Mouse (Mus musculus) neural tube, embryonic 11.5 days (tissue): Measurements from ENCODE around the gene Prkcz. TPM values are rescaled to one million over a fixed set of nuclear protein-coding genes. Genes with fewer than 3 reads are reported as not detected.

Experiments used
- ATAC-seq: fragments of 200-750 bp; cut with Nextera tagmentation; 2 replicates; pipeline ENCODE4 v1.8.0; 2017; ENCODE audit warnings: moderate number of reproducible peaks, mild to moderate bottlenecking, moderate TSS enrichment, moderate library complexity; ENCODE audit not compliant: insufficient read depth, low FRiP score, low TSS enrichment
- DNase-seq: peaks from one replicate; pipeline ENCODE4 v3.0.0-alpha.2; 2015; ENCODE audit warnings: low spot score
- H3K27ac ChIP-seq: fragments of 300-500 bp; sonication (generic); 2 replicates; pipeline ENCODE4 v1.5.1; 2014; ENCODE audit warnings: low read depth, mild to moderate bottlenecking, low read length
- H3K27me3 ChIP-seq: fragments of 300-500 bp; sonication (generic); 2 replicates; pipeline ENCODE4 v1.6.1; 2014; ENCODE audit warnings: mild to moderate bottlenecking, low read length, mixed read lengths; ENCODE audit not compliant: control insufficient read depth, insufficient read depth
- H3K36me3 ChIP-seq: fragments of 300-500 bp; sonication (generic); 2 replicates; pipeline ENCODE4 v1.6.1; 2014; ENCODE audit warnings: mild to moderate bottlenecking, low read length, moderate library complexity, mixed read lengths; ENCODE audit not compliant: control insufficient read depth, insufficient read depth
- H3K4me1 ChIP-seq: fragments of 300-500 bp; sonication (generic); 2 replicates; pipeline ENCODE4 v1.6.1; 2014; ENCODE audit warnings: low read length, mixed read lengths; ENCODE audit not compliant: control insufficient read depth, insufficient read depth
- H3K4me2 ChIP-seq: fragments of 300-500 bp; sonication (generic); 2 replicates; pipeline ENCODE4 v1.6.1; 2014; ENCODE audit warnings: low read depth, mild to moderate bottlenecking, moderate library complexity
- H3K4me3 ChIP-seq: fragments of 300-500 bp; sonication (generic); 2 replicates; pipeline ENCODE4 v1.5.1; 2014; ENCODE audit warnings: low read depth, low read length
- H3K9ac ChIP-seq: fragments of 300-500 bp; sonication (generic); 2 replicates; pipeline ENCODE4 v1.6.1; 2014; ENCODE audit warnings: mild to moderate bottlenecking, low read length
- H3K9me3 ChIP-seq: fragments of 300-500 bp; sonication (generic); 2 replicates; pipeline ENCODE4 v1.6.1; 2016; ENCODE audit warnings: low read length; ENCODE audit not compliant: control insufficient read depth
- whole genome bisulfite sequencing: fragments of 180-500 bp; shearing (Covaris S2); extraction: QIAGEN DNeasy Blood & Tissue Kit; methylation state at CpG from one replicate; pipeline ENCODE4 v1.1.7; 2014; 5-methylcytosine and 5-hydroxymethylcytosine counted together
- polyA plus RNA-seq: library from polyadenylated mRNA; unstranded; fragments of >200 nt; fragmentation: Nextera tagmentation; extraction: Ambion mirVana; gene quantifications from 2 replicates; pipeline ENCODE4 v1.2.1, GENCODE M21; 2014

Prkcz gene
- polyA plus RNA-seq, 1 experiment from 2014 or later: 22.7 TPM

DNA sequence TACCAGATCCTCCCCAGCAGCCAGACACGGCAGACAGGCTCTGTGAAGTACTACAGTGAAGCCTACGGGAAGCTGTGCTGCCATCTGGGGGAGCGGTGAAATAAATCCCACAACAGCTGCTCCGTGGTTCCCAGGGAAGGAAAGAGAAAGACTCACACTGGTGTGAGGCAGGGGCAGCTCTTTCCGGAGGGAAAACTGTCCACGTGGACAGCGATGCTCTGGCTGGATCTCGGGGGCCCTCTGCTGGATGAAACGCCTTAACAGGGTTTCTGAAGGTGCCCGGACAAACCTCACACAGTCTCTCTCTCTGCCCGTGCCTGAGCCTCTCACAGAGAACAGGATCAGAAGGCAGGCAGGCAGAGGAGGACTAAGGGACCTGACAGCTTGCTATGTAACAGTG, 53.1 kb downstream of the Prkcz start:
- Histone ChIP-seq H3K4me3 (no peak overlapping the region), H3K36me3 (no peaks in the 10 kb centered on the region), H3K27me3 (no peaks in the 10 kb centered on the region), H3K4me2 (0 out of 2 replicates have a peak overlapping the region, but pooled peaks have one; percentile 3), H3K9me3 (no peaks in the 10 kb centered on the region), H3K4me1 (peaks cover 2% of the 10 kb centered on the region), H3K27ac (no peak overlapping the region), H3K9ac (peak overlapping the region; percentile 3; the same call in 1 of the 2 replicates)
- peak; percentile 91 for DNase-seq
- ATAC-seq: peak; percentile 78
- 2% methylated on average over 11 of the region's 11 CpGs for WGBS

DNA sequence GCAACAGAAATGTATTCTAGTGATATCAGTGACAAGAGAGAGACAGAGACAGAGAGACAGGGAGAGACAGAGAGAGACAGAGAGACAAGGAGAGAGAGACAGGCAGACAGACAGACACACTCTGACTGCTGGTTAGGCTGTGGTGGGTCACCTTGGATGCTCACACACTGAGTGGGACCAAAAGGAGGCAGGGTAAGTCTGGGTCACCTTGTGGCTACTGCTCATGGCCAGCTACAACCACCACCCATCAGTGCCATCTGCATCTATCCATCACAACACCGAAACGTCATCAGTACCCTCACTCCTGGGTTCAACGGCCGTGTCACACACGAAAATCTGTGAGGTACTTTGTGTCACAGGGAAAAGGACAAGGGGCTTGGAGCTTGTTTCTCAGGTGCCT, 53.6 kb downstream of the Prkcz start:
- no peaks in the 10 kb centered on the region for H3K9me3 ChIP-seq
- H3K9ac ChIP-seq: peak overlapping the region; percentile 3; the same call in 1 of the 2 replicates
- ATAC-seq: peak; percentile 31; the same call in 1 of the 2 replicates
- DNase-seq: no peak
- WGBS: 74% methylated on average over 5 of the region's 5 CpGs
- no peak overlapping the region for H3K27ac ChIP-seq
- H3K4me1 ChIP-seq: peaks cover 2% of the 10 kb centered on the region
- H3K36me3 ChIP-seq: no peaks in the 10 kb centered on the region
- 0 out of 2 replicates have a peak overlapping the region, but pooled peaks have one; percentile 3 for H3K4me2 ChIP-seq
- H3K4me3 ChIP-seq: no peak overlapping the region
- no peaks in the 10 kb centered on the region for H3K27me3 ChIP-seq

DNA sequence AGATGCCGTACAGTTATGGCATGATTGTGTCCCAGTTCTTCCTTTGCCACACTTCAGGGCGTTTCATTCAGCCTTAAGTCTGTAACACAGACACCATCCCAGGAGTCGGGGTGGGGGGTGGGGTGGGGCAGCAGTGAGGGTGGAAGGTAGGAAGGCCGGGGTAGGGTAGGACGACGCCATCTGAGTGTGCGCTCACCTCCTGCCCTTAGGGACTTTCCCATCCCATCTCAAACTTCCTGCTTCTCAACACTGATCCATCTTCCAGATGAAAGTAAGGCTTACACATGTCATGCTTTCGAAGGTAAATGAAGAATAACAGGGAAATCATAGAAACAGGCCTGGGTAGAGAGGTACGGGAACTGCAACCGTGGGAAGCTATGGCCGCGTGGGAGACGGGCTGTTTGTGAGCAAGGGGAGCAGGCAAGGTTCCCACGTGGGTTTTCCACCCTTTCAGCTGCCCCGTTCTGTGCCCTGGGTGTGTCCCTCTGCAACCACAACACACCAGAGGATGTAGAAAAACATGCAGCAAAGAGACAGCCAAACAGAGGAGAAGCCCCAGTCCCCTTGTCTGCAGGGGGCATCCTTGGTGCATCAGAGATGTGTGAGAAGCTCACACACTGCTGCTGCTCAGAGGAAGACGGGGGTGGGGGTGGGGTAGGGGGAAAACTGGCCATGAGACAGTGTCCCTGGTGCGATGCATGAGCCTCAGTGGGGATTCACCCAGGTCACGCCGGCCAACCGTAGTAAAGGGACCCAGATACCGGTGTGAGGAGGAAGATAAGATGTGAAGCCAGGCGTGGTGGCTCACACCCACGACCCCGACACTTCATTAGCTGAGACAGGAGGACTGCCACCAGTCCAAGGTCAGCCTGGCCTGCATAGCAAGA, 54.6 kb downstream of the Prkcz start:
- Histone ChIP-seq H3K9me3 (no peaks in the 10 kb centered on the region), H3K27ac (no peak overlapping the region), H3K4me3 (no peak overlapping the region), H3K4me2 (no peak overlapping the region), H3K4me1 (peaks cover 2% of the 10 kb centered on the region), H3K27me3 (no peaks in the 10 kb centered on the region), H3K36me3 (no peaks in the 10 kb centered on the region), H3K9ac (no peak overlapping the region; the same call in 1 of the 2 replicates)
- no peak for DNase-seq
- 66% methylated on average over 24 of the region's 24 CpGs for WGBS
- ATAC-seq: no peak

DNA sequence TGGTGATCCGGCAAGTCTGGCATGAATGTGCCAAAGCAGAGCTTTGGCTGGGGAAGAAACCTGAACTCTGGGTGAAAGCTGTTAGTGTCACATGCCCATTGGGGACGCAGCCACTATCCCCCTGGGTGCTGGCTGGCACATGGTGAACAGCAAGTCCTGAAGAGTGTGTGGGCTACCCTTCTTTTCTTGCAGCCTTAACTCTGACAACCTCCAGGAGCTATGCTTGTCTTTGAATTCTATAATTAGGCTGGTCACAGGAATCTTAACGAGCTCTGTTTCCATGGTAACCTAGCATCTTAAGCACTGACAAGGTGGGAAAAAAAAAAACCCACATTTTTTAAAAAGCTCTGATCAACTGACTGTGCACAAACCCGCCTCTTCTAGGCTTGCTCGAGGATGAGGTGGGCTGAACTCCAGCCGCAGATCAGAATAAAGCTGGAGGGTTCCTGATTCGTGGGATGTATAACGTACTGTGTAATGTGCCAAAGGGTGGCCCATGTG, 55.6 kb downstream of the Prkcz start:
- no peak overlapping the region for H3K9ac ChIP-seq
- H3K4me3 ChIP-seq: no peak overlapping the region
- H3K4me1 ChIP-seq: peaks cover 2% of the 10 kb centered on the region
- DNase-seq (no peak), ATAC-seq (no peak)
- H3K36me3 ChIP-seq: no peaks in the 10 kb centered on the region
- no peaks in the 10 kb centered on the region for H3K27me3 ChIP-seq
- no peak overlapping the region for H3K27ac ChIP-seq
- no peak overlapping the region for H3K4me2 ChIP-seq
- H3K9me3 ChIP-seq: no peaks in the 10 kb centered on the region
- 68% methylated on average over 8 of the region's 8 CpGs for WGBS

DNA sequence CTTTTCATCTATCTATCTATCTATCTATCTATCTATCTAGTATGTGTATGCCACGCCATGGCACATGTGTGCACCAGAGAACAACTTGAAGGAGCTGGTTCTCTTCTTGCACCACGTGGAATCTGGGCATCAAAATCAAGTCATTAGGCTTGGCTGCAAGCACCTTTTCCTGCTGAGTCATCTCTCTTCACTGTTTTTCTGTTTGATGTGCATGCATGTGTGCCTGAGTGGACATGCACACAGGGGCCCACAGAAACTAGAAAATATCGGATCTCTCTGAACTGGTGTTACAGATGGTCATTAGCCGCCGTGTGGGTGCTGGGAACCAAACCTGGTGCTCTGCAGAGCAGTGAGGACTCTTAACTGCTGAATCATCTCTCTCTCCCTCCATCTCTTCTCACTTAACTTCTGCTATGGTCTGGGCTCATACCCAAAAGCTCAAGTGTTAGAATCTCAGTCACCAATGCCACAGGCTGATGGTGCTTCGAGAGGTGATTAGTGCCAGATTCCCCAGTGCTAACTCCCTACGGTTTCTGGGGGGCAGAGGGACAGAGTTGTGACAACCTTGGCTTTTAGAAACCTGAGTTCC, 56.6 kb downstream of the Prkcz start:
- H3K27me3 ChIP-seq: no peaks in the 10 kb centered on the region
- no peak overlapping the region for H3K4me3 ChIP-seq
- no peak overlapping the region for H3K4me2 ChIP-seq
- no peak overlapping the region for H3K9ac ChIP-seq
- H3K9me3 ChIP-seq: no peaks in the 10 kb centered on the region
- DNase-seq (no peak), ATAC-seq (no peak)
- H3K4me1 ChIP-seq: peaks cover 2% of the 10 kb centered on the region
- WGBS: 91% methylated on average over 7 of the region's 7 CpGs
- H3K27ac ChIP-seq: no peak overlapping the region
- H3K36me3 ChIP-seq: no peaks in the 10 kb centered on the region

DNA sequence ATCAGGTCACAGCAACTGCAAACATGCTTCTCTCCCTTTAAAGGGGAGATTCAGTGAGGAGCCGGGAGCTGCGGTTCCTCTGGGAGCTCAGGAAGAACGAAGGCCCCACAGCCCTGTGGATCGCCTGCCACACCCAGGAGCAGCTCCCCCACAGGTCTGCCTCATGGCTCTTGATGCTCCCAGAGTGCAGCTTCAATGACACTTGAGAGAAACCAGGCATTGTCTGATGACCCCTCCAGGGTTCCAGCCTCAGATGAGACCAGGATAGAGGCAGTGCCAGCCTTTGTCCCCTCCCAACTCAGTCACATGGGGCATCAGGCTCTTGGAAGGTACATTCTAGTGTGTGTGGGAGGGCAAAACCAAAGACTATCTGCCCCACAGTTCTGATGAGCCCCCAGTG, 59.2 kb downstream of the Prkcz start:
- 51% methylated on average over 4 of the region's 4 CpGs for WGBS
- DNase-seq: no peak
- no peak overlapping the region for H3K9ac ChIP-seq
- no peak overlapping the region for H3K4me2 ChIP-seq
- H3K27me3 ChIP-seq: no peaks in the 10 kb centered on the region
- no peaks in the 10 kb centered on the region for H3K9me3 ChIP-seq
- no peak overlapping the region for H3K27ac ChIP-seq
- H3K36me3 ChIP-seq: no peaks in the 10 kb centered on the region
- H3K4me3 ChIP-seq: no peak overlapping the region
- ATAC-seq: no peak
- H3K4me1 ChIP-seq: peaks cover 2% of the 10 kb centered on the region; the same call in 1 of the 2 replicates

DNA sequence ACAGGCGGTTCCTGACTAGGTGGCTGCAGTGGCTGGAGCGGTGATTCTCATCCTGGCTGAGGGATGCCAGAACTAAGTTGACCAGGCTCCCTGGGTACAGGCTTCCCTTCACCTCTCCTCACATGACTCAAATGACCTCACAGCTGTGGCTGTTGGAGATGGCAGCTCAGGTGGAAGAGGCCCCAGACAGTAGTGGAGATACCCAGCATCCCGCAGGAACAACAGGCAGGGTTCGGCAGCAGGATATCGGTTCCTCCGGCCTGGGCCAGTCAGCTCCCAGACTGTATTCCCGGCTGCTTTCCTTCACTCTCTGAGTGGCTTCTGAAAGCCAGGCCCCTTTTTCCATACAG, 60.1 kb downstream of the Prkcz start:
- H3K36me3 ChIP-seq: no peaks in the 10 kb centered on the region
- no peak overlapping the region for H3K4me3 ChIP-seq
- H3K4me2 ChIP-seq: no peak overlapping the region
- ATAC-seq (no peak), DNase-seq (no peak)
- no peaks in the 10 kb centered on the region for H3K4me1 ChIP-seq
- H3K27me3 ChIP-seq: no peaks in the 10 kb centered on the region
- H3K9me3 ChIP-seq: no peaks in the 10 kb centered on the region
- no peak overlapping the region for H3K27ac ChIP-seq
- 93% methylated on average over 7 of the region's 7 CpGs for WGBS
- H3K9ac ChIP-seq: no peak overlapping the region

DNA sequence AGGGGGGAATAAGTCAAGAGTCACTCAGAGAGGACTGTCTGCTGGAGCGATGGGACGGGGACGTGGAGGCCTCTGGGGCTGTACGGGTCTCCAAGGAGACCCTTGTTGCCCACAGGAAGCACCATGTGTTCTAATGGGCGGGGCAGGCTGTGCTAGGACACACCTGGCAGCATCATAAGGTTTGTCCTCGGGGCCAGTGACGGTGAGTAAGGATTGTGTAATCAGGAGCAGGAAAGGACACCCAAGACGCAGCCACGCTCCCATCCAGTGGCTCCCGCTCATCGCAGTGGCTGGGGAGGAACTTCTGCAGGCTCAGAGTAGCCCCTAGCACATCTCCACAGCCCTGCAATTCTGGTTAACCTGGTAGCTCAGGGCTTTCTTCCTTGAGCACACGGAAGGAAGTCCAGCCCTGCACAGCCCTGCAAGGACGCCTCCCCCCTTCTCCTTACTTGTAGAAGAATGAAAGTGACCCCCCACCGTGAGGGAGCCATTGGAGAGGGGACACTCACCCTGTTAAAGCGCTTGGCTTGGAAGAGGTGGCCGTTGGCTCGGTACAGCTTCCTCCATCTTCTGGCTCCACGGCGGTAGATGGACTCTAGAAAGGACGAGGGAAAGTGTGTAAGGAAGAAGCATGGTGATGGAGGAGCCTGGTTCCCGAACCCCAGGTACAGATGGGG, 60.6 kb downstream of the Prkcz start:
- H3K27ac ChIP-seq: no peak overlapping the region
- DNase-seq: no peak

More for the DNA sequence above, 60.6 kb downstream of the Prkcz start:
- H3K4me3 ChIP-seq: no peak overlapping the region
- 78% methylated on average over 21 of the region's 21 CpGs for WGBS
- H3K9ac ChIP-seq: no peak overlapping the region
- no peaks in the 10 kb centered on the region for H3K36me3 ChIP-seq
- H3K4me1 ChIP-seq: no peaks in the 10 kb centered on the region
- no peak overlapping the region for H3K4me2 ChIP-seq
- ATAC-seq: no peak
- H3K9me3 ChIP-seq: no peaks in the 10 kb centered on the region
- H3K27me3 ChIP-seq: no peaks in the 10 kb centered on the region
